Mouse (Mus musculus) brain, embryonic 14.5 days (tissue): ENCODE measurements around the gene Tril. TPM values are rescaled to one million over a fixed set of nuclear protein-coding genes. Genes with fewer than 3 reads are reported as not detected.

Experiments used
- DNase-seq: peaks from one replicate; pipeline ENCODE4 v3.0.0-alpha.2; 2011; ENCODE audit warnings: low read depth
- CTCF ChIP-seq: fragments of 200-500 bp; IDR thresholded peaks from 2 replicates; pipeline ENCODE4 v1.5.1; 2012; ENCODE audit warnings: inconsistent platforms, mild to moderate bottlenecking, moderate library complexity, borderline replicate concordance; ENCODE audit not compliant: insufficient read depth, insufficient read length; ENCODE audit errors: extremely low read depth
- POLR2A ChIP-seq: fragments of 200-500 bp; IDR thresholded peaks from 2 replicates; pipeline ENCODE4 v1.6.1; 2012; ENCODE audit warnings: mild to moderate bottlenecking, inconsistent platforms, borderline replicate concordance; ENCODE audit not compliant: poor library complexity, insufficient read depth, insufficient read length, severe bottlenecking; ENCODE audit errors: extremely low read depth
- polyA plus RNA-seq: library from polyadenylated mRNA; depleted of rRNA; stranded (reverse); fragments of >200 nt; gene quantifications from 2 replicates; pipeline ENCODE4 v1.2.3, GENCODE M21; 2012

Tril gene
- polyA plus RNA-seq, 1 experiment, result 15.5 TPM

DNA sequence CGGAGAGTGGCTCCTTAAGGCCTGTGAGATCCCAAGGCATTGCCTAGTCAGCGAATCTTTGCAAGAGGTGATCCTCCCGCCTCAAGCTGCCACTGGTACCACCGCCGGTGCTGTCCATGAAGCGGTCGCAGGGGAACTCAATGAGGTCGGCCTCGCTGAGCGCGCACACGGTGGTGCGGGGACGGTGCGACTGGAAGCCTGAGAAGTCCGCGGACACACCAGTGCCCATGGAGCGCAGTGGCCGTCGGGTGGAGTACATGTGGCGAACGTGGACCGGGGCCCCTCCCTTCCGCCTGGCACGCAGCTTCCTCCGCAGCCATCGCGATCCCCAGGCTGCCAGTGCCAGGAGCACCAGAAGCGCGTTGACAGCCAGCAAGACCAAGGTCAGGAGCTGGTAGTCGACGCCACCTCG lies 2.9 kb downstream of the Tril start:
- no peak for DNase-seq
- no peak for TF ChIP-seq CTCF
- no peak for TF ChIP-seq POLR2A

DNA sequence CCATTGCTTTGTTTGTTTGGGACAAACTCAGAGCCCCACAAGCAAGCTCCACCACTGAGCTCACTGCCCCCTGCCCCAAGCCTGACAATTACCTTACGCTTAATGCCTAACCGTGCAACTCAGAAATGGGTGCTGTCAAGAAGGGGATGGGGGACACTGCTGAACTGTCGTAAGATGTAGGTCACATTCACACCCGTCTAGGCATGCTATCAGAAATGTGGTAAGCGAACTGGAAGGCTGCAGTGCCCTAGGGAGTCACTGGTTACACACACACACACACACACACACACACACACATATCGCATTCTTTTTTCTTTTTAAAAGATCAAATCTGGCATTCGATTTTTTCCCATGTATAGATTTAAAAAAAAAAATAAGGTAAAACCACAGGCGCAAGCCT lies 4.0 kb downstream of the Tril start:
- DNase-seq, result no peak
- TF ChIP-seq CTCF, result no peak
- TF ChIP-seq POLR2A, result no peak

- no peak for DNase-seq
- no peak for TF ChIP-seq POLR2A
- TF ChIP-seq CTCF, result no peak
Measured at GRCm38 (mm10) chr6:53815691-53816090, 4.9 kb downstream of the Tril start.

GRCm38 (mm10) chr6:53814214-53814613 lies 6.4 kb downstream of the Tril start:
- no peak for DNase-seq
- TF ChIP-seq CTCF (no peak), POLR2A (no peak)

DNA sequence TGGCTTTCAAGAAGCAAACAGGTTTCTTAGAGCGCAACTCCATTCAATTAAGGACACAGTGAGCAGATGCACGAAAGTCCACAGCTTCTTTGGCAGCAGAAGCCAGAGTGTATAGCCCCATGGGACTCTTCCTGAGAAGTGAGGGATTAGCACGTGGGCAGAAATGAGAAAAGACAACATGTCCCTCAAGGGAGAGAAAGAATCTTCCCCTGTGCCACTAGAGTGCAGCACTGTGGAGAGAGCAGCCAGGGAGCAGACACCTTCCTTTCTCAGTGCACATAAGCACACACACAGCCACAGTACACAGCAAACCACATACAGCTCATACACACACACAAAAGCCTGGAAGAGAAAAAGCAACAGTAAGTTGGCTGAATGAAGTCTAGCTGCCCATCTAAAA lies 8.4 kb downstream of the Tril start:
- TF ChIP-seq CTCF (peak; percentile 33; the same call in 1 of the 2 replicates), POLR2A (no peak)
- DNase-seq, result no peak

DNA sequence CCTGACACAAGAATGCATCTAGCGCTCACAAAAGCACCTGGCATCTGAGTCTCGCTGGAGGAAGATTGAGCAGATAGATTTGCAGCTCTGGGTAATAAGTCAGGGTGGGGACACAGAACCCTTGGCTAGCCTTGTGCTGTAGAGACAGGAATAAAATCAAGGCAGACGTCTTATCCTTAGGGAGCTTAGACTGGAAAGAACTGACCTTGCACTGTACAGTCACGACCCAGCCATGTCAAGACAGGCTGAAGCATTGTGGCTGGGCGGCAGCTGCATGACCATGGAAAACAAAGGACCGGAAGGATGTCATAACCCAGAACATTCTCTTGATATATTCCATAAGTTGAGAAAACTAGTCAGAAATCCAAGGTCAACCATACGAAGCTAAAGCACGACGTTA lies 11.8 kb downstream of the Tril start:
- TF ChIP-seq CTCF, result no peak
- no peak for TF ChIP-seq POLR2A
- no peak for DNase-seq

- no peak for DNase-seq
- TF ChIP-seq CTCF (no peak), POLR2A (no peak)
Measured at GRCm38 (mm10) chr6:53807185-53807584, 13.4 kb downstream of the Tril start.

GRCm38 (mm10) chr6:53806591-53807023 lies 14.0 kb downstream of the Tril start:
- DNase-seq, result peak; percentile 45
- TF ChIP-seq CTCF (no peak), POLR2A (no peak)

DNA sequence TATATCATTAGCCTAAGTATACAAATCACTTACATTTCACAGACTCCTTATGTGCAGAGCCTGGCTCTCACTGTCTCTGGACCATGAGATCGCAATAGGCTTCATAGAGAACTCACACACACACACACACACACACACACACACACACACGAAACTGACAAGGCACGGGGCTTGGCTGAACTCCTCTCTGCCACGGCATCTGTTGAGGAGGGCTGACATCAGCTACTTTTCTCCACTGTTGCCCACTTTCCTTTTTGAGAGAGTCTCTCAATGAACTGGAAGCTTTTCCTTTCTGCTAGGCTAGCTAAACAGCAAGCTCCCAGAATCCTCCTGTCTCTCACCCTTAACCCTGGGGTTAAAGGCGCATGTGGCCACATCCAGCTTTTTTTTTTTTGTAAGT lies 14.6 kb downstream of the Tril start:
- DNase-seq, result no peak
- TF ChIP-seq CTCF, result no peak
- TF ChIP-seq POLR2A, result no peak

DNA sequence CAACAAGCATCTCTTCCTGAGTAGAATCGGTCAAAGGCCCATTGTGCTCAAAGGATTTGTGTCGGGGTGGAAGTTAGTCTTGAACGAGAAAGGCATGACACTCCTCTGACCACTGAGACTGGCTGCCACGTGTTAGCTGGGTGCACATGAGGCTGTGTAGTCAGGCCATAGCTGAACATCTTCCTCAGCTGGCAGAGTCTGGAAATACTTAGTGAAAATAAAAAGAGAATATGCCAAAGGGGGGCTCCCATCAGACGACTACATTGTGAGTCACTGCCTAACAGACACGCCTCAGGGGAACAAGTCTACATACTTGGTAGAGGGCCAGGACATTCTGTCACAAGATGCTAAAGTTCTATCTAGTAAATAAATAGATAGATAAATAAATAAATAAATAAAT lies 16.5 kb downstream of the Tril start:
- no peak for DNase-seq
- TF ChIP-seq CTCF, result no peak
- no peak for TF ChIP-seq POLR2A

DNA sequence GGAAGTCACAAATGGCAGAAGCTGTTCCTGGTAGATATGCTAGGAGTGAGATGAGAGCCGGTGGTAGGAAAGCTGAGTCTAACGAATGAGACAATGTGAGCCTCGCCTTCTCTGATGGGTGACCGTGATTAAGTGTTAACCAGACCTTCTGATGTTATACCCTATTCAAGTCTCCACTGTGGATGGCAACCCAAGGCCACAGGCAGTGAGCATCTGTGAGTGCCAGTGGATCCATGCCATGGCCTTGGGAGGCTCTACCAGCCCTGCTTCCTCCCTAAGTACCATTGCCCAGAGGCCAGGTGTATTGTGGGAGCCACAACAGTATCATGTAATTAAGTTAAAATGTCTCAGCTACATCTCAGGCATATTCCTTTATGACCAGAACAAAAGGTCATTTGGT lies 17.1 kb downstream of the Tril start:
- no peak for TF ChIP-seq POLR2A
- no peak for TF ChIP-seq CTCF
- no peak for DNase-seq

GRCm38 (mm10) chr6:53801893-53802286 lies 18.7 kb downstream of the Tril start:
- TF ChIP-seq CTCF (no peak), POLR2A (no peak)
- DNase-seq, result no peak
